Mouse (Mus musculus) heart, embryonic 12.5 days (tissue): ENCODE results near the gene Myt1l. TPM values are rescaled to one million over a fixed set of nuclear protein-coding genes. Genes with fewer than 3 reads are reported as not detected.

Source experiments
- ATAC-seq: fragments of 200-750 bp; cut with Nextera tagmentation; 2 replicates; pipeline ENCODE4 v1.8.0; 2017; ENCODE audit warnings: moderate TSS enrichment, moderate library complexity; ENCODE audit not compliant: insufficient number of reproducible peaks, low FRiP score
- H3K27ac ChIP-seq: fragments of 300-500 bp; sonication (generic); 2 replicates; pipeline ENCODE4 v1.5.1; 2016; ENCODE audit warnings: mild to moderate bottlenecking, moderate library complexity; ENCODE audit not compliant: poor library complexity, severe bottlenecking
- H3K27me3 ChIP-seq: fragments of 300-500 bp; sonication (generic); replicated peaks from 2 replicates; pipeline ENCODE4 v1.6.1; 2016; ENCODE audit warnings: mild to moderate bottlenecking, moderate library complexity
- H3K36me3 ChIP-seq: fragments of 300-500 bp; sonication (generic); 2 replicates; pipeline ENCODE4 v1.6.1; 2016; ENCODE audit warnings: mild to moderate bottlenecking, moderate library complexity
- H3K4me1 ChIP-seq: fragments of 300-500 bp; sonication (generic); replicated peaks from 2 replicates; pipeline ENCODE4 v1.6.1; 2016; ENCODE audit warnings: mild to moderate bottlenecking
- H3K4me2 ChIP-seq: fragments of 300-500 bp; sonication (generic); 2 replicates; pipeline ENCODE4 v1.6.1; 2016; ENCODE audit warnings: mild to moderate bottlenecking, moderate library complexity
- H3K4me3 ChIP-seq: fragments of 300-500 bp; sonication (generic); 2 replicates; pipeline ENCODE4 v1.5.1; 2016; ENCODE audit warnings: mild to moderate bottlenecking
- H3K9ac ChIP-seq: fragments of 300-500 bp; sonication (generic); 2 replicates; pipeline ENCODE4 v1.6.1; 2016; ENCODE audit warnings: mild to moderate bottlenecking, moderate library complexity
- H3K9me3 ChIP-seq: fragments of 300-500 bp; sonication (generic); replicated peaks from 2 replicates; pipeline ENCODE4 v1.6.1; 2016; ENCODE audit warnings: mild to moderate bottlenecking, moderate library complexity
- WGBS: fragments of 180-500 bp; shearing (Covaris S2); methylation state at CpG from one replicate; pipeline ENCODE4 v1.1.7; 2016; 5-methylcytosine and 5-hydroxymethylcytosine counted together
- polyA plus RNA-seq: library from polyadenylated mRNA; unstranded; fragments of >200 nt; fragmentation: Nextera tagmentation; extraction: Ambion mirVana; gene quantifications from 2 replicates; pipeline ENCODE4 v1.2.1, GENCODE M21; 2016

The Myt1l gene
- polyA plus RNA-seq, 1 experiment from 2014 or later: 0.09 TPM

- 75% methylated on average over 2 of the region's 2 CpGs for WGBS
- Histone ChIP-seq H3K9me3 (0 out of 2 replicates have a peak, but pooled peaks cover 3% of the 10 kb centered on the region), H3K27ac (no peak overlapping the region), H3K27me3 (no peaks in the 10 kb centered on the region), H3K4me1 (no peaks in the 10 kb centered on the region), H3K4me2 (no peak overlapping the region), H3K36me3 (no peaks in the 10 kb centered on the region), H3K9ac (no peak overlapping the region), H3K4me3 (no peak overlapping the region)
- ATAC-seq: no peak
These were observed 200.1 kb downstream of the Myt1l start for GRCm38 (mm10) chr12:29728294-29728693.

- ATAC-seq: no peak
- Histone ChIP-seq H3K27ac (no peak overlapping the region), H3K9ac (no peak overlapping the region), H3K4me2 (no peak overlapping the region), H3K4me1 (no peaks in the 10 kb centered on the region), H3K36me3 (no peaks in the 10 kb centered on the region), H3K27me3 (no peaks in the 10 kb centered on the region), H3K9me3 (no peaks in the 10 kb centered on the region), H3K4me3 (no peak overlapping the region)
- WGBS: 58% methylated on average over 8 of the region's 8 CpGs
These were observed 212.3 kb downstream of the Myt1l start for GRCm38 (mm10) chr12:29740346-29741025.

DNA sequence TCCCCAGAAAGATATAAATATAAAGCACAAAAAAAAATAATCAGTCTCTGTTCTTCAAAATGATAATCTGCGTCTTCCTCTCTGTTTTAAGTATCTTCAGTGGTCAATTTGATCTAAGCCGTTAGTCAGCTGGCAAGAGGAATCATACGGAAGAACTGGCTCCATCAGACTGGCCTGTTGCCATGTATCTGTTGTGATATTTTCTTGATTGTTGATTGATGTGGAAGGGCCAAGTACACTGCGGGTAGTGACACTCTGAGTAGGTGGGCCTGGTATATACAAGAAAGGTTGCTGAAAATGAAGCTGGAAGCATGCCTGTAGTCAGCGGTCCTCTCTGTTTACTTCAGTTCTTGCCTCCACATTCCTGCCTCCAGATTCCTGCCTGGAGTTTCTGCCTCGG, 213.0 kb downstream of the Myt1l start:
- Histone ChIP-seq H3K4me3 (no peak overlapping the region), H3K9me3 (no peaks in the 10 kb centered on the region), H3K27ac (no peak overlapping the region), H3K36me3 (no peaks in the 10 kb centered on the region), H3K4me1 (no peaks in the 10 kb centered on the region), H3K9ac (no peak overlapping the region), H3K27me3 (no peaks in the 10 kb centered on the region), H3K4me2 (no peak overlapping the region)
- 82% methylated on average over 6 of the region's 6 CpGs for WGBS
- no peak for ATAC-seq

DNA sequence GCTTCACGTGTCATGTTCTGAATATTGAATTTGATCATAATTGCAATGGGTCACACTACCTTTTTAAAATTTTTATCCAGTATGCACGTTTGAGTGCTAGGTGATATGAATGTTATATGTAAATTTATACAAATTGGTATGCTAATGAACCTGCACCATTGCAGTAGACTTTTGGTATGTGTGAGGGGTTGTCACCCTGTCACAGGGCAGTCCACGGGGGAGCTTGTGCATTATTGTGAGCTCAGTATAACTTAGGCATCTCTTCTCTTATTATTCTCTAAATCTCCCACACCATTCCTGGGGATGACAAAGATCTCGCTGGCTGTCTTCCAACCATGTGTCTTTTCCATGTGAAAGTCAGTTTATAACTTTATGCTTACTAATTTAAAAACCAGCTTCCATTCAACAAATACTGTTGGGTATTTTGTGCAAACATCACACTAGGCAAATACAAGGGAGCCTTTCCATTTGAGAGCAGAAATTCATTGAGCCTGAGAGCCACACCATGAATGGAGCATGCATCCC, 222.5 kb downstream of the Myt1l start:
- WGBS: 74% methylated on average over 4 of the region's 4 CpGs
- Histone ChIP-seq H3K27me3 (no peaks in the 10 kb centered on the region), H3K9me3 (no peaks in the 10 kb centered on the region), H3K36me3 (no peaks in the 10 kb centered on the region), H3K4me3 (no peak overlapping the region), H3K4me2 (no peak overlapping the region), H3K9ac (no peak overlapping the region), H3K27ac (no peak overlapping the region), H3K4me1 (no peaks in the 10 kb centered on the region)
- no peak for ATAC-seq

DNA sequence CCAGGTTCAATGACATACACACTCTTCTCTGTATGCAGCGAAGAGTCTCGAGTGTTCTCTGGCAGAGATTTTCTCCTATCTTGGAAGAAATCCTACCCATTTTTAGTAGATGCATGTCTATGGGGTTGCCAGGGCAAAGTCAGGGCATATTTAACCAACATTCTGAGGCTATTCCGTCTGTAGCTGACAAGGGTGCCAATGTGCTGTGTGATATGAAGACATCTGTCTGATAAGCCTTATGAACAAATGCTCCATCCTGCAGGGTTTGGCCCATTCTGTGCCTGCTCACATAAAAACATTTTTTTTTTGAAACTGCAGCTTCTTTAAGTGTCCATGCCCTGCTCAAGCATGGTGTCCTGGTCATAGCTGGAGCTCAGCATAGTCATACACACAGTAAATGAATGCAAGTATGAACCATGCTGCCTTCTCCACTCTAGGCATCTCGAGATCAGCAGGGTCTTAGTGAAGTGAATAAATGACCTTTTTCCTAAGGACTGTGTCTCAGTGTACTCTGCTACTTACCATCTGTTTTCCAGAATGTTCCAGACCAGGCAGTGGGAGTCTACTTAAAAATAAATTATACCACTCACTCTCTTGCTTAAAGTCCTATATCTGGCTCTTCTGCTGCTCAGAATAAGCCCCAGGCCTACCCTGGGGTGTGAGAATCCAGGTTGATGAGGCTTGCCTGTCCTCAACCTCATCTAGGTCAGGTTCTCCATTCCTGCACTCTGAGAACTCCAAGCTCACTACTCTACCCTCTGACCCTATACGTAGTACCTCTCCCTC, 227.1 kb downstream of the Myt1l start:
- no peak for ATAC-seq
- 62% methylated on average over 5 of the region's 5 CpGs for WGBS

DNA sequence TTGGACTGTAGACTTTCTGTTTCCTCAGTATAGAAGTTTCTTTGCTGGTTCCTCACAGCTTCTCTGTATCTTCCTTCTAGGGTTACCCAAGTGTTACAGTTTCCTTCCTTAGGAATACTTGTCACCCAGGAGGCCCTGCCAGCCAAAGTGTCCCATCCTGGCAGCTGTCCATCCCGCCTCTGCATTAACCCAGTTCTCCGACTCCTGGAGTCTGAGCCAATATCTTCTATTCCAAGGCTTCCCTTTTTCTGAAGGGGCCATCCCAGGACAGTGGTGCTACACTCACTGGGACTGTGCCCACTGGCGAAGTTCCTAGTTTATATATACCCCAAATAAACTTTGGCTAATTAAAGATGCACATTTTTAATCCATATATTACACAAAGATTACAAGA, 227.7 kb downstream of the Myt1l start:
- Histone ChIP-seq H3K4me3 (no peak overlapping the region), H3K9ac (no peak overlapping the region), H3K27ac (no peak overlapping the region), H3K27me3 (no peaks in the 10 kb centered on the region), H3K4me2 (no peak overlapping the region), H3K36me3 (no peaks in the 10 kb centered on the region), H3K9me3 (no peaks in the 10 kb centered on the region), H3K4me1 (no peaks in the 10 kb centered on the region)
- WGBS: 75% methylated on average over 3 of the region's 3 CpGs
- no peak for ATAC-seq

More for the DNA sequence above, 227.1 kb downstream of the Myt1l start:
- Histone ChIP-seq H3K4me1 (no peaks in the 10 kb centered on the region), H3K9me3 (no peaks in the 10 kb centered on the region), H3K9ac (no peak overlapping the region), H3K36me3 (no peaks in the 10 kb centered on the region), H3K4me3 (no peak overlapping the region), H3K27me3 (no peaks in the 10 kb centered on the region), H3K4me2 (no peak overlapping the region), H3K27ac (no peak overlapping the region)

- no peak for ATAC-seq
- Histone ChIP-seq H3K36me3 (no peaks in the 10 kb centered on the region), H3K4me1 (no peaks in the 10 kb centered on the region), H3K4me2 (no peak overlapping the region), H3K9me3 (no peaks in the 10 kb centered on the region), H3K27ac (no peak overlapping the region), H3K4me3 (no peak overlapping the region), H3K27me3 (no peaks in the 10 kb centered on the region), H3K9ac (no peak overlapping the region)
- 74% methylated on average over 4 of the region's 4 CpGs for WGBS
These were observed 232.4 kb downstream of the Myt1l start for GRCm38 (mm10) chr12:29760611-29761010.

- Histone ChIP-seq H3K4me2 (no peak overlapping the region), H3K4me3 (no peak overlapping the region), H3K4me1 (peaks cover 9% of the 10 kb centered on the region), H3K9me3 (no peaks in the 10 kb centered on the region), H3K27ac (no peak overlapping the region), H3K36me3 (no peaks in the 10 kb centered on the region), H3K27me3 (no peaks in the 10 kb centered on the region), H3K9ac (no peak overlapping the region)
- ATAC-seq: no peak
- 79% methylated on average over 1 of the region's 1 CpGs for WGBS
These were observed 238.0 kb downstream of the Myt1l start for GRCm38 (mm10) chr12:29766158-29766557.

DNA sequence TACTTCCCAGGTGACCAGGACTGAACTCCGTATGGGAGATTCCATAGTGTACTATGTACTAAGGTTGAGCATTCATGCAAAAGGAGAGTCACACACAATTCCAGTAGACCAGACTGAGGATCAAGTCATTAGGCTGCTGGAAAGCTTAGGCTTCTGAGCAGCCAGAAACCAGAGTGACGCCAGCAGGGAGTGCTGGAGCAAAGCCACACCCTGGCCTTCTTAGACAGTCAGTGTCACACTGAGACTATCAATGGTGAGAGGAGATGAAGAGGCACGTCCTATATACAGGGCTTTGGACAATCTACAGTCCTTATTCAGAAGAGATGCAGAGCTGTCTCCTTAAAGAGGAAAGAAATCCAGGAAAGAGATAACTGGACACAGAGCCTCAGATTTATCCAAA, 243.6 kb downstream of the Myt1l start:
- Histone ChIP-seq H3K27ac (no peak overlapping the region), H3K27me3 (no peaks in the 10 kb centered on the region), H3K4me3 (no peak overlapping the region), H3K9me3 (no peaks in the 10 kb centered on the region), H3K4me2 (no peak overlapping the region), H3K36me3 (no peaks in the 10 kb centered on the region), H3K4me1 (peaks cover 7% of the 10 kb centered on the region), H3K9ac (no peak overlapping the region)
- 71% methylated on average over 3 of the region's 3 CpGs for WGBS
- ATAC-seq: no peak

GRCm38 (mm10) chr12:29772401-29772800, 244.2 kb downstream of the Myt1l start:
- no peak overlapping the region for H3K4me3 ChIP-seq
- H3K9me3 ChIP-seq: no peaks in the 10 kb centered on the region
- H3K27ac ChIP-seq: no peak overlapping the region
- H3K9ac ChIP-seq: no peak overlapping the region
- H3K4me2 ChIP-seq: no peak overlapping the region
- peaks cover 4% of the 10 kb centered on the region for H3K4me1 ChIP-seq
- no peak for ATAC-seq
- no peaks in the 10 kb centered on the region for H3K27me3 ChIP-seq
- no peaks in the 10 kb centered on the region for H3K36me3 ChIP-seq

GRCm38 (mm10) chr12:29778901-29779300, 250.7 kb downstream of the Myt1l start:
- H3K36me3 ChIP-seq: no peaks in the 10 kb centered on the region
- H3K4me1 ChIP-seq: no peaks in the 10 kb centered on the region
- no peak overlapping the region for H3K27ac ChIP-seq
- no peak overlapping the region for H3K4me3 ChIP-seq
- H3K4me2 ChIP-seq: no peak overlapping the region
- no peaks in the 10 kb centered on the region for H3K9me3 ChIP-seq
- no peaks in the 10 kb centered on the region for H3K27me3 ChIP-seq
- ATAC-seq: no peak
- no peak overlapping the region for H3K9ac ChIP-seq
- WGBS: 71% methylated on average over 2 of the region's 2 CpGs
